Mouse (Mus musculus): ENCODE measurements around the gene 1810009A15Rik.
A peak's percentile ranks its signal among the peaks of the same experiment; 100 is the strongest.
"Not testable (repeated sequence)": the region's sequence is repeated elsewhere in the genome, so short reads cannot be mapped to it uniquely, and the experiment has no call there.

Gene 1810009A15Rik

GRCm38 (mm10) chr19:8880311-8881033, 8.2 kb upstream of the 1810009A15Rik start, which contains the start of gene Uqcc3:
TSS of gene Uqcc3 (minus strand) at chr19:8880923.
- peak; percentile 92 for DNase-seq

- DNase-seq: no peak
Observed at GRCm38 (mm10) chr19:8881034-8881392, 7.6 kb upstream of the 1810009A15Rik start.

- no peak for DNase-seq
Observed at GRCm38 (mm10) chr19:8883616-8884015, 5.0 kb upstream of the 1810009A15Rik start, which contains the start of the genes Lbhd1 and Gm49403. TSS of gene Lbhd1 (plus strand) at chr19:8883732. TSS of gene Gm49403 (plus strand) at chr19:8883930.

DNA sequence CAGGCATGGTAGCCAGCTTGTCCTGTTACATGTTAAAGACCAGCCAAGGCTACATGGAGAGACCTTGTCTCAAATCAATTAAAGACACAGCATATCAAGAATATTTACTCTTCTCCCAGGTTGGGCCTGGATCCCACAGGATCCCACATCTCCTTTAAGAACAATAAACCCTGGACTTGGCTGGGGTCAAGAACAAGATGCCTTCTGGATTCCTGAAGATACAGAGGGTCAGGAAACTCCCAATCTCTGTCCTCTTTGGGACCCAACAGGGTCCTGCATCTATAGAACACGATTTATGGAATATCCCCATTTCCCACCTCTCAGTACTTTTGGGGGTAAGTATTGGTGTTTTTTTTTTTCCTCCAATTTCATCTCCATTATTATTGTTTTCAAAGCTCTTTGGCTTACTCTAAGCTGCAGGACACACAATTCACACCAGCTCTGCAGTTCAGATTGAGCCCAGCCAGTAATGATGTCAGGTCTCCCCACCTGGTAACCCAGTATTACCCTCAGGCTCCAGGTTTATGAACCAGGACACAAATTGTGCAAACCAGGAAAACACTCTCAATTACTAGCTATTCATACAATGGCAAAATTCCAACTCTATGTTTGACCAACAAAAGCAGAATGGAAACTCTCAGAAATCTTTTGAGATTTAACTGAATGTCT, 1.6 kb upstream of the 1810009A15Rik start:
- DNase-seq: no peak

- no peak for DNase-seq
Observed at GRCm38 (mm10) chr19:8887585-8888463, 829 bp upstream of the 1810009A15Rik start.

DNA sequence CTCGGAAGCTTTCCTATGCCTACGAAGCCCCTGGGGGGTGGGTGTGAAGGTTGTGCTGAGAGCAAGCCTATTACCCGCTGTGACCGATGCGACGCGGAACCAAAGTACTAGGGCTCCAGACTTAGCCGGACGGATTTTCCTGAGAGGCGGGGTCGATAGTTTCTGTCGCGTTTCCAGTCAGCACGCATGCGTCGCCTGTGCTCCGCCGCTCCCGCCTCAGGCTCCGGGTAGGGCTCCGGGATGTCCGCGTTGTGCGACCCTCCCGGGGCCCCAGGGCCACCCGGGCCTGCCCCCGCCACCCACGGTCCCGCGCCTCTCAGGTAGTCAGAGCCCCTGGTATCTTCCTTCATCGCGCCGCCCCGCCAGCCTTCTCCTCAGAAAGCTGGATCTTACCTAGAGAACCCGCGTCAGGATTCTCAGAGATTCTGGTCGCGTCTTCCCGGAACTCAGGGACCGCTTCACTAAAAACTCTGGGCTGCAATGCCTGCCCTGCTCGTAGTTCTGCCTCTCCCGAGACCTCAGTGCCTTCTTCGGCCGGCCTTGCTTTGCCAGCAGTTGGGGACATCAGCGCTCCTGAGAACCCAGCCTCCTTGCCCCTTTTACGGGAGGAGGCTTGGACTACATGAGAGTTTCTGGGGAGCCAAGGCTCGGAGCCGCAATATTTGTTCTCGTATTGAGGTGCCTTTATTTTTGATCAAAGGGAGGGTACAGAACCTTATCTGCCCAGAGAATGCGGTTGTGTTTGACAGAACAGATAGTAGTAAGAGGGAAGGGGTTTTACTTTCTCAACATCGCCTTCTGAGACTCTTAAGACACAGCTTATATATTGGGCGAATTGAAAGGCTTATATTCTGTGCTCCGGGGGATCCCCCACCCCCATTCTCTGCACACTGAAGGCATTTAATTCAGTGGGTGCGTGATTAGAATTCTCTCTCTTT, 4.4 kb downstream of the 1810009A15Rik start, which contains the start of gene Ints5:
TSS of gene Ints5 (plus strand) at position 177 of the 938 bp plus-strand sequence.
- peak; percentile 84 for DNase-seq

- DNase-seq: peak; percentile 49
Observed at GRCm38 (mm10) chr19:8895397-8895960, 6.8 kb downstream of the 1810009A15Rik start.

DNA sequence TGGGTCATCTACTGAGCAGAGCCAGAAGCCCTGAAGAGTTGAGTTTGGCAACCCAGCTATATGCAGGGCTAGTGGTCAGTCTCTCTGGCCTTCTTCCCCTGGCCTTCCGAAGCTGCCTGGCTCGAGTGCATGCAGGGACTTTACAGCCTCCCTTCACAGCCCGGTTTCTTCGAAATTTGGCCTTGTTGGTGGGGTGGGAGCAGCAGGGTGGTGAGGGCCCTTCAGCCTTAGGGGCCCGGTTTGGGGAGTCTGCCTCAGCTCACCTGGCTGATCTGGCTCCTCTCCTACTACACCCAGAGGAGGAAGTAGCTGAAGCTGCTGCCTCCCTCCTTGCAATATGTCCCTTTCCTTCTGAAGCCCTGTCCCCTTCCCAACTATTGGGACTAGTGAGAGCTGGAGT, 7.6 kb downstream of the 1810009A15Rik start:
- not testable (repeated sequence) for DNase-seq

DNA sequence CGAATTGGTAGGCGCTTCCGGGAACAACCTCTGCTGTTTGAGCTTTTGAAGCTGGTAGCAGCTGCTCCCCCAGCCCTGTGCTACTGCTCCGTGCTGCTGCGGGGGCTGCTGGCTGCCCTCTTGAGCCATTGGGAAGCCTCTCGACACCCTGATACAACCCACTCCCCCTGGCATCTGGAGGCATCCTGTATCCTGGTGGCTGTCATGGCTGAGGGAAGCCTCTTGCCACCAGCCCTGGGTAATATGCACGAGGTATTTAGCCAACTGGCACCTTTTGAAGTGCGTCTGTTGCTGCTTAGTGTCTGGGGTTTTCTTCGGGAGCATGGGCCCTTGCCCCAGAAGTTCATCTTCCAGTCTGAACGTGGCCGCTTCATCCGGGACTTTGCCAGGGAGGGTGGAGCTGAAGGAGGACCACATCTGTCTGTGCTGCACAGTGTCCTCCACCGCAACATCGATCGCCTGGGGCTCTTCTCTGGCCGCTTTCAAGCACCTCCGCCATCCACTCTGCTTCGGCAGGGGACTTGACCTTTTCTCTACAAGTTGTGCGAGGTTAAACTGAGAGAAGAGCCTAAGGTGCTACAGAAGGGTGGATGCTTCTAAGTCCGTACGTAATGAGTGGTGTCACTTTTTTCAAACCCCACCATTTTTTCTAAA, 8.7 kb downstream of the 1810009A15Rik start:
- not testable (repeated sequence) for DNase-seq

DNA sequence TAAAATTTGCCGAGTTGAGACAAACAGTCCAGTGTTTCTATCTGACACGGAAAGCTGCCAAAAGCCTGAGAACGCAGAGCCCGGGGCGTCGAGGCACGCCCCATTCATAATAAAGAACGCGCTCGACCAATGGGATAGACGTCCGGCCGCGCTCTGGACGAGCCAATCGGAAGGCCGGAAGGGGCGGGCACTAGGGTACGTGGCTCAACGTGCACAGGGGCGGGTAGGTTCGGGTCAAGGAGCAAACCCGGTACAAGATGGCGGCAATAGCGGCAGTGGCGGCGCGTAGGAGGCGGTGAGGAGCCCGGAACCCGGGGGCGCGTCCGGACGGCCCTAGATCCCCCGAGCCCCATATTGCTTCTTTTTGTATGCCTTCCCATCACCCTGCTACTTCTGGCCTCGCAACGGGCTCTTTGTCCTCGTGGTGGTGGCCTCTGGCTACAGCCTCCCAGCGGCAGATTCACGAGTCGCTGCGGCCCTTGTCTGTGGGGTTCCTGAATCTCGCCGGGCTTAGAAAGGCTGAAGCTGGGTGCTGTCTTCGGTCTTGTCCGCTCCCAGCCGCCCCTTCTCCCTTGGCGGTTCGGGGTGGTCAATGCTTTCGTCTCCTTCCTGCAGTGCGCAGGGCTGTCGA, 9.3 kb downstream of the 1810009A15Rik start, which contains the start of gene Ganab:
TSS of gene Ganab (plus strand) at position 207 of the 631 bp plus-strand sequence.
- DNase-seq: peak; percentile 94

DNA sequence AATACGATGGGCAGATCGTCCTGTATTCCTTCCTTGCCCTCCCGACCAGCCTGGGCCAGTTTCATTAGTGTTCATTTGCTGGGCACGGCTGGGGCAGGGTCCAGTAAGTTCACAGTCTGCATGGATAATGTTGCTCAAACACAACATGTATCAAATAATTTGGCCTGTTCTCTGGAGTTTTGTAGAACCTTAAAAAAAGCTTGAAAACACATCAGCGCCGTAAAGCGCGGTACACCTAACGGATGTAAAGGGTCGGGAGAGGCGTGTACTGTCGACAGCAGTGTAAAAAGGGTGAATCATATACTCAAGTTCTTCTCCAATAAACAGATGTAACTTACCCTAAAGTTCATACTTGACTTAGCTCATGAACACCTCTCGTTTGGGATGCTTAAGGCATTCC, 9.9 kb downstream of the 1810009A15Rik start:
- DNase-seq: peak; percentile 45

DNA sequence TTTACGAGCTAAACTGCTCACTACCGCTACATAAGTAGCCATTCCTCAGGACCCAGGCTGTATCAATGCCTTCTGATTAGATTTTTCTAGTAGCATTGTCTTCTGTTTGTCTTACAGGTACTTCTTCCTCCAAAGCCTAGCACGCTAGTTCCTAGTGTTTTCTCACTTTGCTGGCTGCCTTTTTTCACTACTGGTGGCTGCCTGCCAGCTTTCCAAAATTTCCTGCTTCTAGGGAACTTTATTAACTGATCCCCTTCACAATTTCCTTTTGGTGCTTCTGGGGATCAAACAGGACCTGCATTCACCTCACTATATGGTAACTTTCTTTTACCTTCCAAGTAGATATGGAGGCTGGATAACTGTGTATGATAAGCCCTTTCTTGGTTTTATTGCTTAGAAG, 10.4 kb downstream of the 1810009A15Rik start:
- peak; percentile 46 for DNase-seq

DNA sequence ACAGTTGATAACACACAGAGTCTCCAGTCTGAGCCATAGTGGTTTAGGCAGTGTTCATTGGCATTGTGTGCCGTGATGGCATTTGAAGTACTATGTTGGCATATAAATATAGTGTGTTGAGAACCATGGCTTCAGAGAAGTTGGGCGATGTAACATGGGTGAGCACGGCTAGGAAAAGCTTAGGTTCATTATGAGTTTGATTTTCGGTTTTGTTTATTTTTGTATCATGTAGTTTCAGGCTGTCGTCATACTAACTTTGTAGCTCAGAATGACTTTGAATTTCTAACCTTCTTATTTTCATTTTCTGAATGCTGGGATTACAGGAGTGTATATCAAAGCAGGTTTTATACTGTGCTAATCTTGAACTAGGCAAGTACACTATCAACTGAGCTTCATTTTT, 14.8 kb downstream of the 1810009A15Rik start:
- no peak for DNase-seq

GRCm38 (mm10) chr19:8908531-8908930, 19.9 kb downstream of the 1810009A15Rik start:
- no peak for DNase-seq

DNA sequence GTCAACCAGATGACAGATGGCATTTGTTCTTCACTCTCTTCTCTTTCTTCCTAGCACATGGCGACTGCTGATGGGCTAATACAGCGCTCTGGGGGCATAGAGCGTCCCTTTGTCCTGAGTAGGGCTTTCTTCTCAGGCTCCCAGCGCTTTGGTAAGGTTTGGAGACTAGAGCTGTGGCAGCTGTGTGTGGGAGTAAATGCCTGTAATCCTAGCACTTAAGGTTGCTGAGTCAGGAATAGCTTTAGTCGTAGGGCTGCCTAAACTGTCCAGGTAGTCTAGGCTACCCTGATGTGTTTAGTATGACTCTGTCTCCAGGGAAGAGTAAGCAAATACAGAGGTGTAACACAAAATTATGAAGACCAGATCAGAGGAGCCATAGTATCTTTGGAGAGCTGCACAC, 23.2 kb downstream of the 1810009A15Rik start:
- DNase-seq: no peak

GRCm38 (mm10) chr19:8914212-8914611, 25.6 kb downstream of the 1810009A15Rik start:
- DNase-seq: no peak

DNA sequence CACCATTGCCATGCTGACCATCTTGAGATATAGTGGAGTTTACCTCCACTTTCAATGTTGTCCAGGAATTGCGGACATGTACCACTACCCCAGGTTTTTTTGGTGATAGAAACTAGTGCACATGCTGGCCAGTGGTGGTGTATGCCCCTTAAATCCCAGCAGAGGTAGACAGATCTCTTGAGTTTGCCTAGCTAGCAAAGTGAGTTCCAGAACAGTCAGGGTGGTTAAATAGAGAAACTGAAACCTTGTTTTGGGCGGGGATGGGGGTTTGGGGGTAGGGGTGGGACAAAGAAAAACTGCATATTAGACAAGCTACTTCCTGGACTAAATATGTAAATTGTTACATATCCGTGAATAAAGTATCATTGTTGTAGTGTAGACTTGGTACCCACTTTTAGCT, 30.3 kb downstream of the 1810009A15Rik start:
- peak; percentile 13 for DNase-seq

DNA sequence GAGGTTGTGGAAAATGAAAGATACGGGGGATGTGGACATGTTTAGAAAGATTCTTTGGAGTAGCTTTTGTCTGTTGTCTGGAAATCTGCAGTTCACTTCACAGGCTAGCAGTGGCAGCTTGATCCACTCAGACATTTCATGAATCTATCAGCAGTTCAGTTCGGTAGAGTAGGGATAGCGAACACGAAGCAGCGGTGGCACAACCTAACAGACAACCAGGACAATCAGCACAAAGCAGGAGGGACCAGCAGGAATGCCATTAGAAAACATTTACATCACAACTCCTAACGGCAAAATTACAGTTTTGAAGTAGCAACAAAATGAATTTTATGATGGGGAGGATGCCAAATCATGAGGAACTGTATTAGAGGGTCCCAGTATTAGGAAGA, 31.0 kb downstream of the 1810009A15Rik start:
- no peak for DNase-seq

- peak; percentile 96 for DNase-seq
Observed at GRCm38 (mm10) chr19:8920073-8920736, 31.6 kb downstream of the 1810009A15Rik start, which contains the start of gene B3gat3. TSS of gene B3gat3 (plus strand) at chr19:8920374.

GRCm38 (mm10) chr19:8920836-8921291, 32.2 kb downstream of the 1810009A15Rik start:
- DNase-seq: peak; percentile 67

Measured in cerebellum, adult 9-10 months (tissue).